Mouse (Mus musculus) 3134 (cell line): ENCODE data around the gene G0s2.
"Not testable (repeated sequence)": the region's sequence is repeated elsewhere in the genome, so short reads cannot be mapped to it uniquely, and the experiment has no call there.

Experiments
- DNase-seq: peaks from one replicate; pipeline ENCODE4 v3.0.0-alpha.2; 2011; ENCODE audit warnings: low spot score; ENCODE audit not compliant: insufficient read length; ENCODE audit errors: extremely low read depth

The G0s2 gene

GRCm38 (mm10) chr1:193289914-193290313 is 16.9 kb upstream of the G0s2 start:
- no peak for DNase-seq

GRCm38 (mm10) chr1:193289076-193289475 is 16.1 kb upstream of the G0s2 start:
- DNase-seq: no peak

GRCm38 (mm10) chr1:193287578-193287977 is 14.6 kb upstream of the G0s2 start:
- no peak for DNase-seq

- DNase-seq: not testable (repeated sequence)
These were observed 12.8 kb upstream of the G0s2 start for GRCm38 (mm10) chr1:193285766-193286325.

GRCm38 (mm10) chr1:193284228-193284779 is 11.3 kb upstream of the G0s2 start:
- no peak for DNase-seq

- DNase-seq: no peak
These were observed 8.3 kb upstream of the G0s2 start for GRCm38 (mm10) chr1:193281344-193281743.

- DNase-seq: no peak
These were observed 6.5 kb upstream of the G0s2 start for GRCm38 (mm10) chr1:193279492-193279891.

- no peak for DNase-seq
These were observed 5.5 kb upstream of the G0s2 start for GRCm38 (mm10) chr1:193278414-193279045.

- DNase-seq: no peak
These were observed 1.5 kb upstream of the G0s2 start for GRCm38 (mm10) chr1:193274407-193275071.

GRCm38 (mm10) chr1:193272137-193272915 is 691 bp downstream of the G0s2 start:
- peak; percentile 75 for DNase-seq

GRCm38 (mm10) chr1:193270965-193271763 is 1.9 kb downstream of the G0s2 start:
- DNase-seq: no peak

GRCm38 (mm10) chr1:193265734-193266133 is 7.3 kb downstream of the G0s2 start:
- no peak for DNase-seq

- DNase-seq: no peak
These were observed 8.9 kb downstream of the G0s2 start, which contains the start of gene Hsd11b1 for GRCm38 (mm10) chr1:193263955-193264598. Hsd11b1 (minus strand) TSS chr1:193264075.

- no peak for DNase-seq
These were observed 9.8 kb downstream of the G0s2 start for GRCm38 (mm10) chr1:193263026-193263907.

- no peak for DNase-seq
These were observed 11.0 kb downstream of the G0s2 start for GRCm38 (mm10) chr1:193261897-193262548.

GRCm38 (mm10) chr1:193259559-193259958 is 13.5 kb downstream of the G0s2 start:
- no peak for DNase-seq

GRCm38 (mm10) chr1:193256621-193257098 is 16.4 kb downstream of the G0s2 start:
- DNase-seq: no peak

- no peak for DNase-seq
These were observed 16.8 kb downstream of the G0s2 start for GRCm38 (mm10) chr1:193256289-193256577.
